Mouse (Mus musculus) cerebellum, adult 9-11 months (tissue): ENCODE measurements around the gene Crip2.
A peak's percentile ranks its signal among the peaks of the same experiment; 100 is the strongest.

ENCODE experiments used
- DNase-seq: peaks from one replicate; pipeline ENCODE4 v3.0.0; 2022

Gene Crip2

DNA sequence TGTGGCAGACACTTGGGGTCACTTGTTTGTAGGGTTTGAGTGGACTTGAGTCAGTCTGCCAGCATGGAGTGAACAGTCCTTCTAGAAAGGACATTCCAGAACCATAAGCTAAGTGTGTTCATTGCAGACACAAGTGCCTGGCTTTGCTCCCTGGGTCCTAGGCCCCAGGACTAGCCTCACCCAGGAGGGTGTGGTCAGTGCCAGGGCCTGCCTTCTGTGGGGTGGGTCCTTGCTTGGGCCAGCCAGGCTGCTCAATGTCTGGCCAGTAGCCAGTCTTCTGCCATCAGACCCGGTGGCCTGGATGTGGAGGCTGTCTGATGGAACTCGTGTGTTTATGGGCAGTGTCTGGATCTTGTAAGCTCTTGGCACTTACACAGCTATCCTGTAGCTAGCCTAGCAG lies 7.5 kb upstream of the Crip2 start:
- peak; percentile 31 for DNase-seq

- DNase-seq, result no peak
Observed at GRCm38 (mm10) chr12:113133260-113133659, 6.8 kb upstream of the Crip2 start.

- DNase-seq, result no peak
Observed at GRCm38 (mm10) chr12:113133861-113134403, 6.1 kb upstream of the Crip2 start.

DNA sequence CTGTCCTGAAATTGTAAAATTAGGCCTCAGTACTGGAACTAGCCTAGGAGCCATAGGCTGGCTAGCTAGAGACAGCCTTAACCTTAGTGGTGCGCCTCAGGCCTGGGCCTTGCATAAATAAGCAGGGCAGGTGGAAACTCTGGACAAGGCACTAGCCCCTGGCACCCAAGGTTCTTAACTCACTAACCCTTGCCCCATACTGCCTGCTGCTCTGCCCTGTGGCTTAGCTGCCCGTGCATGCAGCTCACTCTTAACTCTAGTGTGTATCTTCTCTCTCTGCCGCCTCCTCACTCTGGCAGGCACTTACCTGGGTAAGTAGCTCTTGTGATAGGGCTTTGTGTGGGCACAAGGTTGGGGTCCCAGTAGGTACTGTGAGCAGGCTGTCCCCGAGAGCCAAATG lies 5.5 kb upstream of the Crip2 start:
- no peak for DNase-seq

GRCm38 (mm10) chr12:113135401-113135800 lies 4.6 kb upstream of the Crip2 start:
- no peak for DNase-seq

DNA sequence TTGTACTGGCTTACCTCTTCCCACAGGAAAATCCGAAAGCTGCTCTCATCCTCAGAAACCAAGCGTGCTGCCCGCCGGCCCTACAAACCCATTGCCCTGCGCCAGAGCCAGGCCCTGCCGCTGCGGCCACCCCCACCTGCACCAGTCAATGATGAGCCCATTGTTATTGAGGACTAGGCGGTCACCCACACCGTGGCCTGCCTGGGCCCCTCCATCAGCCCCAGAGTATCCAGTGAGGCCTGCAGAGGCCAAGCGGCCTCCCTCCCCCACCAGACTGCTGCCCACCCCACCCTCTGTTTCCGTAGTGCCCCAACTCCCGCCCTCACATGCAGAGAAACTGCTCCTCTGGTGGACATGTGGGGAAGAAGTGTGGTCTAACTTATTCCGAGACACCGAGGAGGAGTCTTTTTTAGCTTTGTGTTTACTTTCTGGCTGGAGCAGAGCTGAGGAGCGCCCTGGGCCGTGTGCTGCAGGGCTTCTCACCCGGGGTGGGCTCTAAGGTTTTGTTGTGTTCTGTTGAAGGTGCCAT lies 3.5 kb upstream of the Crip2 start:
- DNase-seq, result no peak

GRCm38 (mm10) chr12:113137260-113138213 lies 2.5 kb upstream of the Crip2 start:
- no peak for DNase-seq

- no peak for DNase-seq
Observed at GRCm38 (mm10) chr12:113138291-113138690, 1.7 kb upstream of the Crip2 start.

- DNase-seq, result no peak
Observed at GRCm38 (mm10) chr12:113138901-113139864, 853 bp upstream of the Crip2 start.

DNA sequence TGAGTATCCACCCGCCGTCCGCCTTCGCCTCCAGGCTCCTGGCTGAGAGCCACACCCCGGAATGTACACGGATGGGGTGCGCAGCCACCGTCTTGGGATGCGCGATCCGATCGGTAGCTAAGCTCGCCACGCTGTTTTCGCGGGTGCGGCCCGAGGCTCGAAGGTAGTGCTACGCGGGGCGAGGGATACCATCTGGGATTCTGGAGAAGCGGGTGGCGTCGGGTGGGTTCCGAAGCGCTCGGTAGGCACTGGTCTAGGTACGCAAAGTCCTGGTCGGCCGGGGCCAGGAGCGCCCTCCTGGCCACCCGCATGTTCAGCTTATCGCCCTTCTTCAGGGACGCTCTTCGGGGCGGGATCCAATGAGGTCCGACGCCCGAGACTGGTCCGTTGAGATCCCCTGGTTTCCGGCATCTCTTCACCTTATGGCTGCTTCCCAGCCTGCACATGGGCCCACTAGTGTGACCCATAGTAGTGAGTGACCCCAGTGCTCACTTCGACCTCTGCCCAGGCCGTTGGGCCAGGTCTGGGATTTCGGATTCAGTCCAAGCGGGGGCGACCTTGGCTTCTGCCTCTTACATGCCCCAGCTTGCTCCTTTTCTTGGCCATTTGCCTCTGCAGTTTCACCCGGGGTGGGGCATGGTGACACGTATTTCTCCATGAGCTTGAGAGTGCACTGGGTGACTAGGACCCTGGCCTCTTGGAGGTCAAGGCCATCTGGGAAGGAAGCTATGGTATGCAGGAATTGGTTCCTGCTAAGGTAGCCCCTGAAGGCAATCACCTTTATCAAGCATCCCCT lies 778 bp downstream of the Crip2 start:
- no peak for DNase-seq

- DNase-seq, result no peak
Observed at GRCm38 (mm10) chr12:113141531-113141973, 1.5 kb downstream of the Crip2 start.

DNA sequence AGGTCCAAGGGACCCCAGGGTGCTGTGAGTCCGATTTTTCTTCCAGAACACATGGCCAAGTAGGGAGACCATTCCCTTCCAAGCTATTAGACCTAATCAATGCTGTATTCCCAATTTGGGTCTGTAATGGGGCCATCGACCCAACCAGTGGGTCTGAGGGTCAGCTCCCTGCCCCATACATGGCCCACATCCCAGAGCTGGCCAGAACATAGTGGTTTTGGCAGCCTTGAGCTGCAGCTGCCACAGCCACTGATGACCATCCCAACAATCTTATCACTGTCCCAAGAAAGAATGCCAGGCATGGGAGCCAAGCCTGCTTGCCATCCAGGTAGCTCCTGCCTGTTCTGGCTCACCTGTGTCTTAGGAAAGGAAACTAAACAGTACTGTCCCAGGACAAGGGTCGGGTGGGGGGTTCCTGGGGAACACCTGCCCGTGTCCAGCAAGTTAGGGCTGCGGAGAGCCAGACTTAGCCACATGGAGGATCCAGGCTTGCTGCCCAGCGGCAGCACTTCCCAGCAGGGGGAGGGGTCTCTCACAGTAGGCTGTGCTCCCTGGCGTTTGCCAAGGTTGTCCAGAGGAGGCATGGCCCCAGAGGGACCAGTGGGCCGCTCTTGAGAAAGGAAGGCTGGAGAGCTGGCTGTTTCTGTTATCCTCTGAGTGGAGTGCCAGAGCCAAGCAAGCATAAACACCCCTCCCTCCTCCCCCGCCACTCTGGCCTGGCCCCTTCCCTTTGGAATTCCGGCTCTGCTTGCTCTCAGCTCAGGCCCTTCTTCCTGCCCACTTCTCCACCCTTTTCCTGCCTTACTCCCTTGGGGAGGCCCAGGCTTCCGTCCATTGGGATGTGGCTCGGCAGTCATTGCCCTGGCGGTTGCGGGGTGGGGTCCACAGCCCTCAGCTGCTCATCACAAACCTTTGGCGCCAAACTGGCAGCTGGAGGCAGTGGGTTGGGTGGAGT lies 2.3 kb downstream of the Crip2 start:
- DNase-seq, result no peak

DNA sequence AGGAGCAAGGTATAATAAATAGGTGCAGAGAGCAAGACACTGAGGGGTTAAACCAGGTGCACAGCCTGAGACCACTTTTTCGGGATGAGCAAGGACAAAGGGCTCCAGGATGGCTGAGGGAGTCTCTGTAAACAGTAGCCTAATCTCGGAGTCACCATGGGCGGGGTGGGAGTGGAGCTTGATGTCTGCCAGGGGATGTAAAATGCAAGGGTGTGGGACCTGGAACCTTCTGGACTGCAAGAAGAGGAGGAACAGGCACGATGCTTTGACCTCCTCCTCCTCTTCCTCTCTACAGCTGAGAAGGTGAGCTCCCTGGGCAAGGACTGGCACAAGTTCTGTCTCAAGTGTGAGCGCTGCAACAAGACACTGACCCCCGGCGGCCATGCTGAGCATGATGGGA lies 3.1 kb downstream of the Crip2 start:
- DNase-seq, result no peak

GRCm38 (mm10) chr12:113144001-113144756 lies 4.1 kb downstream of the Crip2 start:
- DNase-seq, result peak; percentile 50

DNA sequence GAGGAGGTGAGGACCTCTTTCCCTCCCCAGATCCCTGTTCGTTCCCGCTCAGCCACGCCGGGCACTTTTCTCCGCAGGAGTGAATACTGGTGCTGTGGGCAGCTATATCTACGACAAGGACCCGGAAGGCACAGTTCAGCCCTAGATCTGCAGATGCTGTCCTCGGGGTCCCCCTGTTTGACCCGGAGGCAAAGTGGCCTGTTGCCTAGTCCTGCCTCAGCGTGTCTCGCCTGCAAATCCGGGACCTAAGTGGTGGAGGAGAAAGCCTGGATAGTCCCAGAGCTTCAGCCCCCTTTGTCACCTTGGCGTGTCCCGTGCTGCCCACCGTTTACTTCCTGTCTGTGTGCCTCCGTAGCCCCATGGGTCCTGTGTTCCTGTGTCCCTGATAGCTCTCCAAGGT lies 4.8 kb downstream of the Crip2 start:
- DNase-seq, result no peak

DNA sequence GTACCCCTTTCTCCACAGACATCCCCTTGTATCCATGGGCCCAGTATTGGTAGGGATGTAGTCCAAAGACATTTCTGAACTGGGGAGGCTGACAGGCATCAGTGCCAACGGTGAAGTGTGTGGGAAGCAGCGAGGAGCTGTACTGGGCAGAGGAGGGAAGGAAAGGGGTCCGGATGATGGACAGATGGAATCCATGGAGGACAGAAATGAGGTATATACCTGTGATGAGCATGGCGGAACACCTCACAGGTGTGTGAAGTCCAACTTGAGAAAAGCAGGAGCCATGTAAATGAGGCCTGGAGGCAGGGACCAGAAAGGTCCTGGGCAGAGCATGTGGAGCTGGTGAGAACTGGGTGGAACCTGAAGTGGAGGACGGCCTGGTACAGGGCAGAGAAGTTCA lies 5.6 kb downstream of the Crip2 start:
- no peak for DNase-seq

DNA sequence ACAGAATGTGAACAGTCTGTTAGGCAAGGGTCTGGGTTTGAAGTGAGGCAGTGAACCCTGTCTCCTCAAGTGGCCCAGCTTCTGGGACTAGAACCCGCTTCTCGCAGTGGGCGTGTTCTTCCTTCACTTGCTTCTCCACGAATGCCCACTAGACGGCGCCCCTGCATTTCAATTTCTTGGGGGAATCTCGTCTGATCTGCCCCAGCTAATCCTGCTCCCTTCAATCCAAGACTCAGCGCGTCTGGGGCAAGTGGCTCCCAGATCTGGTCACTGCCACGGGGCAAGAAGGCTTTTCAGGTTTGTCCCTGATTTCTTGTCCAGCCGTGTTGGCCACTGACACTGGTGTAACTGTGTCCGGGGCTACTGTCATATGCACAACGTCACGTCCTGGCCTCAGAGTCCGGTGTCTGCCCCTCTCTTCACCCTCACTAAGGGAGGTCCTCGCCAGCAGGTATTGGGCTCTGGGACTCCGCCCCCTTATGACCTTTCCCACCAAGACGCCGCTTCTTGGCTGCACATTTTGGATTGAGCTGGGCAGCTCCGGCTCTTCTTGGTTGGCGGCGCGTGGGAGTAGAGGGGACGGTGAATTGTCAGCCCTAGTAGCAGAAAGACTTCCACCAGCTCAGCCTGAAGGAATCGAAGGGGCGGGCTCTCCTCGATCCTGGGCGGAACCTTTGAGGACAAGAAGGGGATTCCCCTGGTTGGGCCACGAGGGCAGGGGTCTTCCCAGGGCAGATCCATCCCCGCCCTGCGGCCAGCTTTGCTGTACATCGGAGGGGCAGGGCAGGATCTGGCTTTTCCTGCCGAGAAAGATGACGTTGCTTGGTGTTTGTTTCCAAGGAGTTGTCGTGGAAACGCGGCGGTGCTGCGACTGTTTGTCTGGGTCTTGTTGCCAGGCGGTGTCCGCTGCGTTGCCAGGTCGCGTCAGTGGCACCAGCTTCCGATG lies 6.3 kb downstream of the Crip2 start, which contains the start of gene Crip1:
Gene Crip1, plus strand, starts transcription at position 205 of the 946 bp plus-strand sequence.
- peak; percentile 86 for DNase-seq

DNA sequence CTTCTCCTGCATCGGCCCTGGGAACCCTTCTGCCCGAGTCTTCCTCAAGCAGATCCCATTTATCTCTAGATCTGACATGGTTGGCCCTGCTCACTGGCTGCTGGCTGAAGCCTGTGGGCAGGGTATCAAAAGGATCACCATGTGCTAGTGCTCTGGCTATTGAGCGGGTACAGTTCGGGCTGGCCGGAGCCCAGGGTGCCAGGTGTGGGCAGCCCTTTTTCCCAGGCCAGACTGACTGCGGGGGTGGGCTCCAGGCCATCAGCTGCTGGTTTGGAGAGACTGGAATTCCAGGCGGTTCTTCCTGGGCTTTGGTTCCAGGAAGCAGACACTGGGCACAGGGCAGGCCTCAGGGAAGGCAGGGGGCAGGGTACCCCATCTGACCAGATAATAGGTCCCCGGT lies 7.4 kb downstream of the Crip2 start:
- peak; percentile 82 for DNase-seq
